Mouse (Mus musculus) cerebellum, postnatal 36 days (tissue): ENCODE measurements around the gene Zmynd10.
"Not testable (repeated sequence)": the region's sequence is repeated elsewhere in the genome, so short reads cannot be mapped to it uniquely, and the experiment has no call there.

Experiments
- DNase-seq, 2 experiments: peaks; one replicate each; pipeline ENCODE4 v3.0.0; 2021 to 2022; ENCODE audit warnings: mixed read lengths in 2 of 2

The Zmynd10 gene

GRCm38 (mm10) chr9:107556346-107556745, 9.2 kb downstream of the Zmynd10 start:
- DNase-seq, result no peak

DNA sequence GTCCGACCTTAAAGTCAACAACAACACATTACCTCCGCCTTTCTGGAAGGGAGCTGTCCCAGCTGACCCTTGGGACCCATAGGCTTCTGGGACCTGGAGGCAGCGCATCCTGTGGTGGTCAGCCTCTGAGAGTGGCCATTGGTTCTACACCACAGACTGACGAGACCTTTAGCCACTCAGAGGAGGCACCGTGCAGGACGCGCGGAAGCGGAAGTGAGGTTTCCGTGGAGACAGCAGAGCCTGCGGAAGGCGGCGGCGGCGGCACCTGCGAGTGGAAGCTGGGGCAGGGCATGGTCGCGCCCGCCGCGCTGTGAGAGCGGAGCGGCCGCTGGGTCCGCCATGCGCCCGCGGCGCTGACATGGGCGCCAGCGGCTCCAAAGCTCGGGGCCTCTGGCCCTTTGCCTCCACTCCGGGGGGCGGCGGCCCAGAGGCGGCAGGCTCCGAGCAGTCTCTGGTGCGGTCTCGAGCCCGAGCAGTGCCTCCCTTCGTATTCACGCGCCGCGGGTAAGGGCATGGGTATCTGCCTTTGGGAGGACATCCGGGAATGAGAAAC, 16.0 kb downstream of the Zmynd10 start, which contains the start of gene Tusc2:
Tusc2 (plus strand) TSS at position 227 of the 553 bp plus-strand sequence.
- peak; percentile 94 to 95 for DNase-seq

DNA sequence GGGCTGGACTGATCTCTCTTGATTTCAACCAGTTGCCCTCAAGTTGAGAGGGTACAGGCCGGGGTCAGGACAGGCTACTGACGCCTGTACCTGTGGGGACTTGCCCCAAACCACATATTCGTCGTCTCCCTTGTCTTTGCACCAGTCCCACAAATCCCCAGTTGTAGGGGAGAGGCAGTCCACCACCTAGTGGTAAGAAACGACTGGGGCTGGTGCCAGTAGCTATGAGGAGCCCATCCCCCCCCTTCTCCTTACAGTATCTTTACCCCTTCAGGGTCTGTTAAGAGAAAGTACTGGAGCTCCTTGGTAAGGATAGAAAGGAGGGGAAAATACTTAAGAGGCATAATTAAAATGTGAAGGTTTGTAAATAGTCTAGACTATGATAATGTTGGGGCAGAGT, 18.5 kb downstream of the Zmynd10 start:
- not testable (repeated sequence) for DNase-seq

- peak; percentile 83 to 86 for DNase-seq
Measured at GRCm38 (mm10) chr9:107566041-107566709, 19.1 kb downstream of the Zmynd10 start.

DNA sequence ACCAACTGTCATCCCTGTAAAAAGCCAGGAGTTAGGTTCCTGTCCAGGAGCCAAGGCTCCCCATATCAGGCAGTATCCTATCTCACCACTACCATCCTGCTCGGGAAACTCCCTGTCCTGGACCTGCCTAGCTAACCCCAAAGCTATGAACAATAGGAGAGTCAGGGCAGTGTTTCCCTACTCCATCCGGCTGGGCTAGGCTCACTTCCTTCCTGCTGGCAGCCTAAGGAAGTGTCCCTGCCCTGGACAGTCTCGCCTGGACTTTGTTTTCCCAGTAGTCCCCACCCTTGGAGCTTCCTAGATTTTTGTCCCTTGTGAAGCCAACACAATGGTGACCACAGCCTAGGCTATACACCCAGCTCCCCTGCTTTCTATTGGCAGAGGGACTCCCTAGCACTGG, 19.8 kb downstream of the Zmynd10 start:
- DNase-seq, result no peak

DNA sequence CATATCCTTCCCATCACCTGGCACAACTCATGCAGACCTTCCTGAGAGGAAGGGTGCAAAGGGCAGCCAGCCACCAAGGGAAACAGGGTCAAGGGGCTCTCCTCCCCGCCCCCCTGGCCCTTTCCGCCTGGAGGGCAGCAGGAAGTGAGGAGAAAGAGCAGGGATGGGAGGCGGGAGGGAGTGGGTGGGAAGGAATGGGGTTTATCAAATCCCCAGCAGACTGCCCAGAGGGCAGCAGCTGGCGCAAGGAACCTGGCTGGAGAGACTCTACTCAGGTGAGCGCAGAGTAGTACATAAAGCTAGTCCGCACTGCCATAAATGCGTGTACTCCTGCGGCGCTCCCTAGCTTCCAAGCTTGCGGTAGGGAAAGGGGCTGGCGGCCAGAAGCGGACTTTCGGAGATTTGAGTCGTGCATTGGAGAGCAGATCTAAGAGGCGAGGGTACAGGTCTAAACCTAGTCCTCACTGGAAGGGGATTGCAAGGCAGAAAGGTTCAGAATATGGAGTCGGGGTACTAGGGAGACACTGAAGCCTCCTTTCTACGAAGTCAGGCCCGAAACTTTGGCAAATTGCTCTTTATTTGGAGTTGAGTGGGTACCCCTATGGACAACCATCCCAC, 20.7 kb downstream of the Zmynd10 start, which contains the start of gene Hyal2:
Hyal2 (plus strand) TSS at position 244 of the 618 bp plus-strand sequence.
- no peak for DNase-seq

- peak; percentile 75 to 78 for DNase-seq
Measured at GRCm38 (mm10) chr9:107568331-107569261, 21.5 kb downstream of the Zmynd10 start.

GRCm38 (mm10) chr9:107569270-107569669, 22.2 kb downstream of the Zmynd10 start:
- DNase-seq, result no peak

DNA sequence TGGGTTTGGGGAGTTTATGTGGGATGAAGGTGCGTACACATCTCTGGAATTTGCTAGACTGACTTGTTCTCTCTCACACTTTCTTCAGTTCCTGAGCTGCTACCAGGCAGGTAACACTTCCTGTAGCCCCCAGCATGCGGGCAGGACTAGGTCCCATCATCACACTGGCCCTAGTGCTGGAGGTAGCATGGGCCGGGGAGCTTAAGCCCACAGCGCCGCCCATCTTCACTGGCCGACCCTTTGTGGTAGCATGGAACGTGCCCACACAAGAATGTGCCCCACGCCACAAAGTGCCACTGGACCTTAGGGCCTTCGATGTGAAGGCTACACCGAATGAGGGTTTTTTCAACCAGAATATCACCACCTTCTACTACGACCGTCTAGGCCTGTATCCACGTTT, 22.9 kb downstream of the Zmynd10 start:
- no peak for DNase-seq

DNA sequence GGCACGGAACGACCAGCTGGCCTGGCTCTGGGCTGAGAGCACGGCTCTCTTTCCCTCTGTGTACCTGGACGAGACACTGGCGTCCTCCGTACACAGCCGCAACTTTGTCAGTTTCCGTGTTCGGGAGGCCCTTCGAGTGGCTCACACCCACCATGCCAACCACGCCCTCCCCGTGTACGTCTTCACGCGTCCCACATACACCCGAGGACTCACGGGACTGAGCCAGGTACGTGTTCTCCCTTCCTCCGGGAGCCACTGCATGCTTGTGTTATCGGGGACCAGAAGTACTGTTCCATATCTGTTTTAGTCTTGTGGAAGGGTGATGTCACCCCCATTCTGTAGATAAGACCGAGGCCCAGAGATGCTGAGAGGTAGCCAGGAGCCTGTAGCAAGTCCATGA, 23.7 kb downstream of the Zmynd10 start:
- DNase-seq, result no peak

DNA sequence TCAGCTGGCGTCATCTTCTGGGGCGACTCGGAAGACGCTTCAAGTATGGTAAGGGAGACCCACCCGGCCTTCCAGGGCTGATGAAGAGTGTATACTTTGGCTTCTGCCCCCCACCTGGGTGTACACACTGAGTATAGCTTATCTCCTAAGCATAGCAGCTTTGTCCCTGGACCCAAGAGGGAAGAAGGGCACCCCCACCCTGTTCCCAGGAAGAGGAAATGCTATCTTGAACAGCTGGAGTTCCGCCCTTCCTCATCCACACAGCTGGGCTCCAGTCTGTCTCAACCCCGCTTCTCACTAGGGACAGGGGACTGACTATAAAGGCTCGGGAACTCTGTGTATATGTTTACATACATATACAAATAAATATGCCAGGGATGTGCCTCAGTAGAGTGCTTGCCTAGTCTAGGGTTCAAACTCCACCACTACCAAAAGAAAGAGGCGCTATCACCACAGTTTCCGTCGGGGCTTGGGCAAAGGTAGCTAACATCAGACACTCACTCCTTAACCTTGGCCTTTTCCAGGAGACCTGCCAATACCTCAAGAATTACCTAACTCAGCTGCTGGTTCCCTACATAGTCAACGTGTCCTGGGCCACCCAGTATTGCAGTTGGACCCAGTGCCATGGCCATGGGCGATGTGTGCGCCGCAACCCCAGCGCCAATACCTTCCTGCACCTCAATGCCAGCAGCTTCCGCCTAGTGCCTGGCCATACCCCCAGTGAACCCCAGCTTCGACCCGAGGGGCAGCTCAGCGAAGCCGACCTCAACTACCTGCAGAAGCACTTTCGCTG, 24.6 kb downstream of the Zmynd10 start:
- DNase-seq, result no peak

DNA sequence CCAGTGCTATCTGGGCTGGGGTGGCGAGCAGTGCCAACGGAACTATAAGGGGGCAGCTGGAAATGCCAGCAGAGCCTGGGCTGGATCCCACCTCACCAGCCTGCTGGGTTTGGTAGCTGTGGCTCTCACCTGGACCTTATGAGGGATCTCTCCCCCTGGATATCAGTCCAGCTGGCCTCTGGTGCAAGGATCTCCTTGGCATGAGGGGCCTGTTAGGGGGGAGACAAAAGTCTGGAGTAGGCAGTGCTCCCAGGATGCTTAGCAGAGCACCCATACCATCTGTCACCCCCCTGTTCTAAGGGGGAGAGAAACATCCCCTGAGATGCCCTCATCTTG, 25.2 kb downstream of the Zmynd10 start:
- DNase-seq, result no peak

GRCm38 (mm10) chr9:107573774-107574173, 26.7 kb downstream of the Zmynd10 start:
- not testable (repeated sequence) for DNase-seq

GRCm38 (mm10) chr9:107575579-107576356, 28.7 kb downstream of the Zmynd10 start:
- DNase-seq, result peak in 1 of 2 experiments; percentile 53

- DNase-seq, result peak in 1 of 2 experiments; percentile 55
Measured at GRCm38 (mm10) chr9:107576357-107577107, 29.4 kb downstream of the Zmynd10 start, which contains the start of gene Hyal1. Gene Hyal1 (plus strand): TSS chr9:107576927.

DNA sequence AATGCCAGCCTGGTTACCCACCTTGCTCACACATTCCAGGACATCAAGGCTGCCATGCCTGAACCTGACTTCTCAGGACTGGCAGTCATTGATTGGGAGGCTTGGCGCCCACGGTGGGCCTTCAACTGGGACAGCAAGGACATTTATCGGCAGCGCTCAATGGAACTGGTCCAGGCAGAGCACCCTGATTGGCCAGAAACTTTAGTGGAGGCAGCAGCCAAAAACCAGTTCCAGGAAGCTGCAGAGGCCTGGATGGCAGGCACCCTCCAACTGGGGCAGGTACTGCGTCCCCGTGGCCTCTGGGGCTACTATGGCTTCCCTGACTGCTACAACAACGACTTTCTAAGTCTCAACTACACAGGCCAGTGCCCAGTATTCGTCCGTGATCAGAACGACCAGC, 30.8 kb downstream of the Zmynd10 start:
- no peak for DNase-seq

DNA sequence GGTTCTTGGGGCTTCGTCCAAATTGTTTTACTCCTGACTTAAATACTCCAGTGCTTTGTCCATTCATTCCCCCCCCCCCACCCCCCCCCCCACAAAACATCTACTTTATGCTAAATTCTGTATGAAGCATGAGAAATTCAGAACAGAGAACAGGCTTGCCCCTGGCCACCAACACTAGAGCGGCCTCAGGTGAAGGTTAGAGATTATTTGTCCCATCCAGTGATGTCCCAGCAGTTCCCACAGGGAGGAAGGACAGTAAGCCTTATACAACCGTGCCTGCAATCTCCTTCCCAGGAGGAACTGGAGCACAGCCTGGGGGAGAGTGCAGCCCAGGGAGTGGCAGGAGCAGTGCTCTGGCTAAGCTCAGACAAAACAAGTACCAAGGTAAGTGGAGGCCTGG, 31.5 kb downstream of the Zmynd10 start, which contains the start of gene Naa80:
Naa80 (plus strand) TSS at position 301 of the 400 bp plus-strand sequence.
- DNase-seq, result no peak

- peak; percentile 46 to 52 for DNase-seq
Measured at GRCm38 (mm10) chr9:107579023-107579900, 32.2 kb downstream of the Zmynd10 start.
